Mouse (Mus musculus): ENCODE results near the gene Fgd5.

- TF ChIP-seq POLR2A (IDR thresholded peaks at IDR 0.05; ENCODE audit: control insufficient read depth, extremely low read depth, insufficient read depth, low read length, poor library complexity) (no peak), CTCF (IDR thresholded peaks at IDR 0.05; ENCODE audit: borderline replicate concordance, control insufficient read depth, extremely low read depth, insufficient read depth, low read length, poor library complexity) (no peak)
Measured at GRCm38 (mm10) chr6:91965060-91965459, 13.6 kb upstream of the Fgd5 start.

Data from thymus, adult 2 months (tissue).